Mouse (Mus musculus) megakaryocyte, embryonic 14.5 days (primary cell): ENCODE measurements around the gene Cpa4. TPM values are rescaled to one million over a fixed set of nuclear protein-coding genes. Genes with fewer than 3 reads are reported as not detected.

Experiments
- H3K27me3 ChIP-seq: replicated peaks from 2 replicates; pipeline ENCODE3; 2012; ENCODE audit warnings: inconsistent platforms
- H3K36me3 ChIP-seq: replicated peaks from 2 replicates; pipeline ENCODE3; 2012; ENCODE audit warnings: low read length, inconsistent platforms, mixed read lengths
- H3K4me1 ChIP-seq: 2 replicates; pipeline ENCODE4 v1.6.1; 2012; ENCODE audit warnings: inconsistent platforms
- H3K4me3 ChIP-seq: replicated peaks from 2 replicates; pipeline ENCODE3; 2012; ENCODE audit warnings: moderate library complexity, mild to moderate bottlenecking, inconsistent platforms
- H3K9me3 ChIP-seq: 2 replicates; pipeline ENCODE4 v1.6.1; 2012; ENCODE audit warnings: inconsistent platforms
- FLI1 ChIP-seq: IDR thresholded peaks from 2 replicates; pipeline ENCODE4 v1.6.1; 2012; ENCODE audit warnings: low read length, inconsistent platforms, mixed read lengths
- GATA1 ChIP-seq: IDR thresholded peaks from 3 replicates; pipeline ENCODE4 v1.6.1; 2012; ENCODE audit warnings: mixed read lengths, low read length, inconsistent platforms, borderline replicate concordance
- polyA plus RNA-seq: library from polyadenylated mRNA; stranded (reverse); fragments of >175 nt; gene quantifications from 2 replicates; pipeline ENCODE4 v1.2.3, GENCODE M21; 2012; ENCODE audit warnings: low replicate concordance; ENCODE audit not compliant: insufficient read depth

The Cpa4 gene
- polyA plus RNA-seq, 1 experiment, result not detected

DNA sequence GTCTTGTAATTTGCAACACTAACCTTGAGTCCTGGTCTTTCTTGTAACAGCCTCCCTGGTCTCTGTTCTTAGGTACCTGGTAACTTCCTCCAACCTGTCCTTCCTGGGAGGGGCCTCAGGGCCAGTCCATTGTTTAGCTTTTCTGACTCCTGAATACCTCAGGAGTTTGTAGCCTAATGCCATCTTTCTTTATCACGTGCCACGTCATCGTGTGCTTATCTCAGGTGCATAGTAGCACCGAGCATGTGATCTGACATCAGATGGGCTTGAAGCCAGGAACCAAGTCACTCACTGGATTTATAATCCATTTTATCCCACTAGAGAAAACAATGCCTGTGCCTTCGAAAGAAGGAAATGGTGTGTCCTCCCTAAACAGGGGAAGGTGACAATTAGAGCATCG lies 4.6 kb upstream of the Cpa4 start:
- Histone ChIP-seq H3K27me3 (peaks cover 49% of the 10 kb centered on the region), H3K36me3 (no peaks in the 10 kb centered on the region), H3K4me3 (no peak overlapping the region), H3K4me1 (no peaks in the 10 kb centered on the region), H3K9me3 (no peaks in the 10 kb centered on the region)
- no peak for TF ChIP-seq GATA1
- no peak for TF ChIP-seq FLI1

DNA sequence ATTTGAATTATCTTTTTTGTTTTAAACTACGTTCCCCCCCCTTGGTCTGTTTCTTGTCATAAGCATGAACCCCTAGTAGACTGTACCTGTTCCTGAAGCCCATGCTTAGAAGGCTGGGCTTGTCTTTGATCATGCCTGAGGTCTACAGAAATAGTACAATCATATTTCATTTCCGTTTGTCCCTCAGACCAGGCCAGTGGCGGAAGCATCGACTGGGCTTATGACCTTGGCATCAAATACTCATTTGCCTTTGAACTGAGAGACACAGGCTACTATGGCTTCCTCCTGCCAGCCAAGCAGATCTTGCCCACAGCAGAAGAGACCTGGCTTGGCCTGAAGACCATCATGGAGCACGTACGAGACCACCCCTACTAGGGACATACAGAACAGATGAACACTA lies 4.1 kb upstream of the Cpa4 start:
- Histone ChIP-seq H3K4me1 (no peaks in the 10 kb centered on the region), H3K9me3 (no peaks in the 10 kb centered on the region), H3K36me3 (no peaks in the 10 kb centered on the region), H3K4me3 (no peak overlapping the region), H3K27me3 (peaks cover 49% of the 10 kb centered on the region)
- TF ChIP-seq GATA1, result no peak
- no peak for TF ChIP-seq FLI1

DNA sequence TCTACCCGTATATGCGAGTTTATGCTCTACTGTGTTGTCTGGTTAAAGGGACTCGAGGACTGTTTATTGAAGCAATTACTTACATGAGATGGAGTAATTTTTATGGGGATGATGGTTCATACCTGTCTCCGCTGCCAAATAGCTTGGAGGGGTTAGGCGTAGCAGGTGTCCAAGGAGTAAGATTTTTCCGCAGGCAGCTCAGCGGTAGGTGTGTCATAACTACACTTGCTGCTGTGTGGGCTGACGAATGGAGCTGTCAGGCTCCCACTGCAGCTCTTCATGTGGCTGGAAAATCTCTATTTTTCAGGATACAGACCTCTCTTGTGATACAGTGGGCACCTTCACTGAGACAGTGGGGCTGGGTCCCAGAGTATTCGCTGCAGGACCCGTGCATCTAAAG lies 1.2 kb downstream of the Cpa4 start:
- TF ChIP-seq FLI1 (no peak), GATA1 (no peak)
- H3K9me3 ChIP-seq, result no peaks in the 10 kb centered on the region
- H3K36me3 ChIP-seq, result no peaks in the 10 kb centered on the region
- H3K27me3 ChIP-seq, result peaks cover 60% of the 10 kb centered on the region
- no peak overlapping the region for H3K4me3 ChIP-seq
- H3K4me1 ChIP-seq, result no peaks in the 10 kb centered on the region

DNA sequence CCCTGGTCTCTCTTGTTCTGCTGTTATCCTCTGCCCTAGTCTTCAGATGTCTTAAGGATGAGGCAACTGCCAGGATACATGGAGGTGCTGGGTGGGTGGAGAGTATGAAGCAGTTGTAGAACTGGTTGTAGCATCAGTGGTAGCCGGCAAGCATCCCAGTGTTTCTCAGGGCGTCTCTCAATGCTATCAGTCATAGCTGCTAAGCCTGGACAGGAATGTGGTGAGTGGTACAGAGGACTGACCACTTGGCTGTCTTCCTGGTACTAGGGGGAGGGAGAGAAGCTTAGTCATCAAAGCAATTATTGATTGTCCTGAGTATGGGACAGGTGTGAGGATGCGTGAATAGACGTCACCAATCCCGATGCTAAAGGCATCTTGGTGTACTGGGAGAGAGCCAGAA lies 1.8 kb downstream of the Cpa4 start:
- no peaks in the 10 kb centered on the region for H3K4me1 ChIP-seq
- H3K9me3 ChIP-seq, result no peaks in the 10 kb centered on the region
- no peak overlapping the region for H3K4me3 ChIP-seq
- H3K36me3 ChIP-seq, result no peaks in the 10 kb centered on the region
- peaks cover 64% of the 10 kb centered on the region for H3K27me3 ChIP-seq
- TF ChIP-seq FLI1 (no peak), GATA1 (no peak)

DNA sequence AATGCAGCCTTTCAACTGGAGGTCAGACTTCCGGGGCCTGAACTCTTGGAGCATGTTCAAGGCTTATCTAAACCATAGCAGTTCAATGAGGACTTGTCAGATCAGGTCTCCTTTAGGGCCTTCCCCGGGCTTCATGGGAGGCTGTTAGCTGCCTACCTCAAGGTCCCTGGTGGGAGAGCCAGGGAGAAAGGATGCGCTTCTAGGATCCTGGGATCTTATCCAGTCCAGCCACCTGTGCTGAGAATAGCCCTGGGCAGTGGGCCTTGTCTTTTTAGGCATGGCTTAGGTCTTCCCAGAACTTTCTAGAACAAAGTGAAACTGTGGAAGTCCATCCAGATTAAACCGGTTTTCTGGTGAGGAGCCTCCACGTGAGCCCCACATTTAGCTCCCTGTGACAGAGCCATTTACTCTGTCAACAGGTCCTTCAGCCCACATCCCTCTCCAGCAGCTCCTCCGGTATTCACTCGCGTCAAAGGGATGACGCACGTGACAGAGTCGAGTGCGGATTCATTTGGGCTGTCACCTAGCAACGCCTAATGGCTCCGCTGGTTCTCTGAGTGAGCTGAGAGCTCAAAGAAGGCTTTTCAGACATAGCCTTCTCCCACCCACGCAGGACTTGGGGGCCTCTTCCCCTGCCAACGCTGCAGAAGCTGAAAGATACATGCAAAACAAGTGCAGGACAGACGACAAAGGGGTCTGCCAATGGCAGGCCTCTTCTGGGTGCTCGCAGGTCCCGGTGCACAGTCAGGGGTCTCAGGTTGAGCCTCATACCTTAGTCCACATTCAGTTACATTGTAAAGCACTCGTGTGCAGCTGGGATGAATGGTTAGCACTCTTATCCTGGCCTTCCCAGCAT lies 4.5 kb downstream of the Cpa4 start:
- H3K4me1 ChIP-seq, result no peaks in the 10 kb centered on the region
- no peak for TF ChIP-seq GATA1
- no peak for TF ChIP-seq FLI1
- H3K36me3 ChIP-seq, result no peaks in the 10 kb centered on the region
- peaks cover 68% of the 10 kb centered on the region for H3K27me3 ChIP-seq
- no peaks in the 10 kb centered on the region for H3K9me3 ChIP-seq
- H3K4me3 ChIP-seq, result no peak overlapping the region

DNA sequence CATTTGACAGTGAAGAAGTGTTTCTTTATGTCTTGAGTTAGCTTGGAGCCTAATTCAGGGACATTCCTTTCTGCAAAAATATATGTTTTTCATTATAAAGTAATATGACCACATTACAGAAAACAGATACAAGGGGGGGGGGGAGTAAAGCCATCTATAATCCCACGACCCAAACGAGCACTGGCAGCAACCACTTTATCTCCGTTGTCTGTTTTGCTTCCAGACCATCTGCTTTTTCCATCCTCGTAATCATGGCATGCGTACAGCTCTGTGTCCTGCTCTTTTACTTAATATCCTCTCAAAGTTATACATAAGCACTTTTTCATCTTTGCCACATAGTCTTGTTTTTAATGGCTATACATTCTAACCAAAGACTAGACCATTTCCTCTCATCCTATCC lies 5.2 kb downstream of the Cpa4 start:
- H3K36me3 ChIP-seq, result no peaks in the 10 kb centered on the region
- no peak overlapping the region for H3K4me3 ChIP-seq
- TF ChIP-seq GATA1 (no peak), FLI1 (no peak)
- peaks cover 67% of the 10 kb centered on the region for H3K27me3 ChIP-seq
- no peaks in the 10 kb centered on the region for H3K4me1 ChIP-seq
- H3K9me3 ChIP-seq, result no peaks in the 10 kb centered on the region

DNA sequence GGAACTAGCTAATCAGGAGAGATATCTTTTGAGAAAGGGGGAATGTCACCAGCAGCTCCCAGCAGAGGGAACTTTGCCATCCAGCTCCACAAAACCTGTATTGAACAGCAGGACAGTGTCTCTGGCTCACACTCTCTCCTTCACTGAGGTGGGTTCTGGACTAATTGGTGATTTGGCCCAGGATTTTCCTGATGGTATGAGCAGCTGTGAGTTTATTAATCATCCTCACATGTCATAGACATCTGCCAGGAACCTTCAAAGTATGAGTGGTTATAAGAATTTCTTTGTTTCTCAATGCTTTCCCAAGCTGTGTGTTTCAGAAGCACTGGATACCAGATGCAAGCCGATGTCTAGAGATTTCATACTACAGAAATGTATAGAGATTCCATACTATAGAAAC lies 6.8 kb downstream of the Cpa4 start:
- H3K4me3 ChIP-seq, result no peak overlapping the region
- no peaks in the 10 kb centered on the region for H3K9me3 ChIP-seq
- no peaks in the 10 kb centered on the region for H3K36me3 ChIP-seq
- TF ChIP-seq GATA1 (no peak), FLI1 (no peak)
- H3K27me3 ChIP-seq, result peaks cover 56% of the 10 kb centered on the region
- H3K4me1 ChIP-seq, result no peaks in the 10 kb centered on the region

DNA sequence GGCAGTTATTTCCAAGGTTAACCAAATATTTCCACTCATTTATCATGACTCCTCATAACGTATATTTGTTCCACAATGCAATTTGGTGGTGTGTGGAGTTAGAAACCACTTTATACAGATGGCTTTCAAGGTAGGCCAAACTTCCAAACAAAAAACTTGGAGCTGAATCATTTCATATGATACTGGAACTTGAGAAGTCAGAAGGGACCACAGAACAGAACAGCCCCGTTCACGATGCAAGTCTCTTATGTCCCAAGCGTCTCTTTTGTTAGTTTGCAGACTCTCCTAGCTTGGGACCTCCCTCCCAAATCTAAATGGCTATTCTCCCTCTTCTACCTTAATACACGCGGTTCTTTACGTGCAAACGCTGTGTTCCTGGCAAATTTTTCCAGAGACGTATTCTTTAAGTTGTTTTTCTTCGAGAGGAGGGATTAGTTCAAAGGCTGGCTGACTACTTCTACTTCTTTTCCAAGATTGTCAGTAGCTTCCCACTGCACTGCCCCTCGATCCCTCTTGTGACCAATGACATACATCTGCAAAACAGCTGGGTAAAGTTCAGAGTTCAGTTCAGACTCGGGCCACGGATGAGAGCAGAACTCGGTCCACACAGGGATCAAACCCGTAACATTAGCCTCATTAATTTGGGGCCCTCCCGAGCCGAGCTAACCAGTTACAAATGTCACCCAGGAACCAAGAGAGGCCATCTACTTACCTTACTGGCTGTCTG lies 8.5 kb downstream of the Cpa4 start:
- Histone ChIP-seq H3K27me3 (peaks cover 51% of the 10 kb centered on the region), H3K9me3 (no peaks in the 10 kb centered on the region), H3K4me3 (no peak overlapping the region), H3K36me3 (no peaks in the 10 kb centered on the region), H3K4me1 (no peaks in the 10 kb centered on the region)
- TF ChIP-seq GATA1 (no peak), FLI1 (no peak)

DNA sequence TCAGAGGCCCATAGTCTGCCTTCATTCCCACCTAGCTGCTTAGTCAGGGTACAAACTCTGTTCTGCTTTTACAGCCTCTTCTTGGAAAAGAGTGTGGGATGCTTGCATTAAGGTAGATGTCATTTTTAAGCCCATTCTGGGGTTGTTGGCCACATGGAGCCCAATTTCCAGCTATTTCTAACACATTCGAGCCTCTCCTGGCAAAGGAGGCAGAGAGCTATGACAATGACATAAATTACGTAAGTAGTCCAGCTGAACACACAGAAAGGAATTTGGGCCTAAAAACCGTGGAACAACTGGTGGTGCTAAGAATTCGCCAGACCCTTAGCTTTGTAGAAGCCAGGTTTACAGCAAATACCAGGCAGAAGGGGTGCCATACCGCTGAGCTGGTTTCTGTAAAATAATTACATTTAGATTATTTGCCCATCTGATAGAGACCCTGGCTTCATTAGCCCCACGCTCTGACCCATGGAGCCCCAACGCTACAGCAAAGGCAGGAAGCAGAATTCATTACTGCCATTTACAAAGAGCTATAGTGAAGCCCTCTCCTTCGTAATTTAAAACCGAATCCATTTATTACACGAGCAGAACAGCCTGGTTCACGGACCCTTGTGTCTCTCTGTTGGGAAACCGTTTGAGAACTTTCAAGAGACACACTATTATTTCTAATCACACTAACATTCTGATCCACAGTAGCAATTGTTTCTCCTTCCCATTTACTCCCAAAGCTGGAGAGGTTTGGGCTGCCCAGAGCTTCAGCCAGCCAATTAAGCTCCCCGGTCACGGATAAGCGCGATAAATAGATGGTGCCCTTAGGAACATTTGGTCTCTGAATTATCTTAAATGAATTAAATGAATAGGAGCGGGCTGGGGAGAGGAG lies 12.0 kb downstream of the Cpa4 start:
- no peak overlapping the region for H3K4me3 ChIP-seq
- no peak for TF ChIP-seq FLI1
- no peak for TF ChIP-seq GATA1
- H3K36me3 ChIP-seq, result no peaks in the 10 kb centered on the region
- no peaks in the 10 kb centered on the region for H3K4me1 ChIP-seq
- peaks cover 36% of the 10 kb centered on the region for H3K27me3 ChIP-seq
- no peaks in the 10 kb centered on the region for H3K9me3 ChIP-seq
